Mouse (Mus musculus): Measurements from ENCODE around the gene Chaf1a. TPM values are rescaled to one million over a fixed set of nuclear protein-coding genes. Genes with fewer than 3 reads are reported as not detected.

The Chaf1a gene
- total and polyA plus RNA-seq, 2 experiments from 2014 or later, result 4.6 to 5.9 TPM

DNA sequence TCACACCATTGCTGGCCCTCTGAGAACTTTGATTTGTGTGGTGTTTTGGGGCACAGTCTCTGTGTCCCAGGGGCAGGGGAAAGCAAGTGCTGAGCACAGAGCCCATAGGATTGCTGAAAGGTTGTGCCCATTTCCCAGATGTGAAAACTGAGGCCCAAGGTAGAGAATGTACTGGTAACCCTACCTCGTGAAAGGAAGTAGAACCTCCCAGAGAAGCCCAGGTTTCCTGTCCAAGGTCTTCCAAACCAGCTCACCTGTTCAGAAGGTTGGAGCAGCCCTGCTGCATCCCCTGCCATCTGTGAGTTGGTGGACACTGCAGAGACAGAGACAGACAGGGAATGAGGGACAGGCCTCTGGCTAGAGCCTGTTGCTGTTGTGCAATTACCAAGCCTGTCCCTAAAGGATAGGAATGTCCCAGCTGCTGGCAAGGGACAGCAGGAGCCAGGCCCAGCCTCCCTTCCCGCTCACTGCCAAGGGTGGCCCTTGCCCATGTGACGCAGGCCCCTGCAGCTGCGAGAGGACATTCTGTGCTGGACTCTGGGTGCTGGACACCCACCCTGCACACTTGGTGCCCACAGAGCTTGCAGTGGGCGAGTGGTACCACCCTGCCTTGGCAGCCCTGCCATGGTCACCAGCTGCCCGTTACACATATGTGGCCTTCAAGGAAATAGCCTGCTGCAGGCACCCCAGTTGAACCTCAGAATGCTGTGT is 68.2 kb downstream of the Chaf1a start:
- 81% methylated on average over 6 of the region's 6 CpGs for WGBS
- peak; percentile 17; the same call in 1 of the 2 replicates for ATAC-seq
- H3K9ac ChIP-seq, result no peak overlapping the region
- H3K36me3 ChIP-seq (ENCODE audit: insufficient read depth), result peaks cover 10% of the 10 kb centered on the region; the same call in 1 of the 2 replicates
- H3K4me1 ChIP-seq (ENCODE audit: insufficient read depth), result no peaks in the 10 kb centered on the region
- no peak overlapping the region for H3K27ac ChIP-seq (ENCODE audit: low read depth, low read length)
- no peaks in the 10 kb centered on the region for H3K9me3 ChIP-seq (ENCODE audit: low read length)
- no peak overlapping the region for H3K4me3 ChIP-seq (ENCODE audit: low read depth, low read length)
- DNase-seq, result no peak
- H3K4me2 ChIP-seq (ENCODE audit: low read depth), result no peak overlapping the region
- H3K27me3 ChIP-seq (ENCODE audit: insufficient read depth, low read length), result no peaks in the 10 kb centered on the region
- no peak for TF ChIP-seq CTCF (IDR thresholded peaks at IDR 0.05; ENCODE audit: low read depth)

DNA sequence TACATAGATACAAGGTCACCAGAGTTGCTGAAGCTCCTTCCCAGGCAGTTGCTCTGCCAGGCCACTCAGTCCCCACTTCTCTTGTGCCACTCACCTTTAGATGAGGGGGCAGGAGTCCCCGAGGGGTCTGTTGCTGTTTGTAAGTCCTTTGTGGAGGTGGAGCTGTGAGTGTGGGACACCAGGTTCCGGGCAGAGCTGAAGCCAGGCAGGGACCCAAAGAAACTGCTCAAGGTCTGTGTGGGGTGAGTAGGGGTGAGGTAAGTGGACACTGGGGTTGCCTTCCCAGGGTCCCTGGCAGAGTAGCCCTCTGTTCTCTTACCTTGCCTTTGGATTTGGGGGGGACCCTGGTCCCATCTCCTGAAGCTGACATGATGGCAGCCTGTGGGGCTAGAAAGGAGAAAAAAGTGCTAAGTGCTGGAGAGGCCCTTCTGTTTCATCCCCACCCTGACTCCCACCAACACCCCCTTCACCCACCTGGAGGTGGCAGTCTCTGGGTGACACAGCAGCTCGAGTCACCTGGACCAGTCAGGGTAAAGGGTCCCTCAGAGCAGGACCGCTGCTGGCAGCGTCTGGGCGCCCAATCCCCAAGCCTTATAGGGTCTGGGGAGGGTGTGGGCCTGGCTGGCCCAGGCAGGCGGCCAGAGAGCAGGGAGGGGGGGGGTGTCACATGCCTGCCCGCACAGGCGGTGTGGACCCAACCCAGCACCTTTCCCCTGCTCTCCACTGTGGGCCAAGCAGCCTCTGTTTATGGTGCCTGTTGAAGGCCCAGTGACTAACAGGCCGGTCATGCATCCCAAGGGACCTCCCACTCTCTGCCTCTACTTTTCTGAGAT is 69.2 kb downstream of the Chaf1a start, which contains the start of gene Plin4:
TSS of gene Plin4 (minus strand) at position 585 of the 833 bp plus-strand sequence.
- DNase-seq, result no peak
- peaks cover 4% of the 10 kb centered on the region; the same call in 1 of the 2 replicates for H3K36me3 ChIP-seq (ENCODE audit: insufficient read depth)
- no peak within 1 kb of the TSS for H3K27ac ChIP-seq (ENCODE audit: low read depth, low read length)
- ATAC-seq, result no peak
- no peaks in the 10 kb centered on the region for H3K9me3 ChIP-seq (ENCODE audit: low read length)
- TF ChIP-seq CTCF (IDR thresholded peaks at IDR 0.05; ENCODE audit: low read depth), result no peak
- H3K4me1 ChIP-seq (ENCODE audit: insufficient read depth), result no peaks in the 10 kb centered on the region
- H3K9ac ChIP-seq, result no peak within 1 kb of the TSS
- H3K4me2 ChIP-seq (ENCODE audit: low read depth), result no peak within 1 kb of the TSS
- WGBS, result 62% methylated on average over 10 of the region's 10 CpGs
- H3K4me3 ChIP-seq (ENCODE audit: low read depth, low read length), result no peak within 1 kb of the TSS
- H3K27me3 ChIP-seq (ENCODE audit: insufficient read depth, low read length), result no peaks in the 10 kb centered on the region

DNA sequence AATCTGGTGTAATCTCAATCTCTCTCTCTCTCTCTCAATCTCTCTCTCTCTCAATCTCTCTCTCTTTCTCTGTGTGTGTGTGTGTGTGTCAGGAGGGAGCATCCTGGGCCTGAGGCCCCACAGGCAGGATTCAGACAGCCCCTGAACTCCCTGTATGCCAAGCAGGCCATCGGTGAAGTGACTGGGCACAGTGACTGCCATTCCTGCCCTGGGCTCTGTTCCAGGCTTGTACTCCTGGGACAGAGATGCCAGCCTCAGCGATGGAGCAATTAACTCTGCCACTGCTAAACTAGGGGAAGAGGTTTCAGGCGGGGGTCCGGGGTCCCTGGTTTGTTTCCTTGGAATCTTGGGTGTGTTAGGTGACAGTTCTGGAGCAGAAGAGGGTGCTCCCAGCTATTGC is 70.3 kb downstream of the Chaf1a start:
- Histone ChIP-seq H3K4me1 (ENCODE audit: insufficient read depth) (no peaks in the 10 kb centered on the region), H3K27me3 (ENCODE audit: insufficient read depth, low read length) (no peaks in the 10 kb centered on the region), H3K4me3 (ENCODE audit: low read depth, low read length) (no peak overlapping the region), H3K27ac (ENCODE audit: low read depth, low read length) (no peak overlapping the region), H3K4me2 (ENCODE audit: low read depth) (no peak overlapping the region), H3K9ac (no peak overlapping the region), H3K9me3 (ENCODE audit: low read length) (no peaks in the 10 kb centered on the region), H3K36me3 (ENCODE audit: insufficient read depth) (peaks cover 4% of the 10 kb centered on the region; the same call in 1 of the 2 replicates)
- 57% methylated on average over 4 of the region's 4 CpGs for WGBS
- TF ChIP-seq CTCF (IDR thresholded peaks at IDR 0.05; ENCODE audit: low read depth), result no peak
- no peak for ATAC-seq
- DNase-seq, result no peak

DNA sequence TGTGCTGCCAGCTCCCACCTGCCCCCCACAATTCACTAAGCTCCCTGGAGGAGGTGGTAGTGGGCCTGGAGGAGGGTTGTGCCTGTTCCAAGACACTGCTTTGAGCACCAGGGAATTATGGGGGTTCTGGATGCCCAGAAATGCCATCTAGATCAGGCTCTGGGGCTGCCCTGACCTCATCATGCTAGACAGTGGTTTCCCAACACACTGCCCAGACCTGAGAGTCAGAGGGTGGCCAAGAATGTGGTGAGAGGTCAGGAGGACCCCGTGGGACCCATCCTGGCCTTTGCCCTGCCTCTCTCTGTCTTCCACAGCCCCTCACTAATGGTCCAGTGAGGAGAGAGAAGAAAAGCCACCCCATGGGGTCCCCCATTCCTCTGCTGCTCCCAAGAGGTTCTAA is 70.8 kb downstream of the Chaf1a start:
- no peak overlapping the region for H3K9ac ChIP-seq
- TF ChIP-seq CTCF (IDR thresholded peaks at IDR 0.05; ENCODE audit: low read depth), result no peak
- 67% methylated on average over 1 of the region's 1 CpGs for WGBS
- no peak overlapping the region for H3K4me3 ChIP-seq (ENCODE audit: low read depth, low read length)
- H3K36me3 ChIP-seq (ENCODE audit: insufficient read depth), result peaks cover 4% of the 10 kb centered on the region; the same call in 1 of the 2 replicates
- no peaks in the 10 kb centered on the region for H3K4me1 ChIP-seq (ENCODE audit: insufficient read depth)
- no peaks in the 10 kb centered on the region for H3K27me3 ChIP-seq (ENCODE audit: insufficient read depth, low read length)
- H3K4me2 ChIP-seq (ENCODE audit: low read depth), result no peak overlapping the region
- DNase-seq (no peak), ATAC-seq (no peak)
- H3K27ac ChIP-seq (ENCODE audit: low read depth, low read length), result no peak overlapping the region
- H3K9me3 ChIP-seq (ENCODE audit: low read length), result no peaks in the 10 kb centered on the region

DNA sequence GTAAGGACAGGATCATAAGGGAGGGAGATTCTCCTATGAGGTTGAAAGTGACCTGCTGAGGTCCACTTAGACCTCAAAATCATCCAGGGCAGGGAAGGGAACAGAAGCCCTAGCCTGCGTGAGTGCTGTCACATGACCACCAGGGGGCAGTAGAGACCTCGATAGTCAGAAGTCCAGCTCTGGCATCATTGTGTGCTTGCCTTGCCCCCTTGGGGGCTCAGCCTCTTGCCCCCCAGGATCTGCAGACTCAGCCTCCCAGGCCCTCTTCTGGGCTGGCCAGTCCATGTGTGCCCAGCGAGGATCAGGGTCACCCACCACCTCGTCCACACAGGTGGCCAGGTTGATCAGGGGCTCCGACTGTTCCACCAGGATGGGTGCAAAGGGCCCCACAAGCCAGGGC is 71.6 kb downstream of the Chaf1a start:
- H3K4me3 ChIP-seq (ENCODE audit: low read depth, low read length), result no peak overlapping the region
- ATAC-seq (peak; percentile 51), DNase-seq (peak; percentile 80)
- H3K27ac ChIP-seq (ENCODE audit: low read depth, low read length), result no peak overlapping the region
- peak; percentile 90 for TF ChIP-seq CTCF (IDR thresholded peaks at IDR 0.05; ENCODE audit: low read depth)
- H3K9ac ChIP-seq, result no peak overlapping the region
- H3K9me3 ChIP-seq (ENCODE audit: low read length), result no peaks in the 10 kb centered on the region
- no peak overlapping the region for H3K4me2 ChIP-seq (ENCODE audit: low read depth)
- no peaks in the 10 kb centered on the region for H3K27me3 ChIP-seq (ENCODE audit: insufficient read depth, low read length)
- no peaks in the 10 kb centered on the region for H3K4me1 ChIP-seq (ENCODE audit: insufficient read depth)
- WGBS, result 47% methylated on average over 5 of the region's 5 CpGs
- H3K36me3 ChIP-seq (ENCODE audit: insufficient read depth), result peaks cover 4% of the 10 kb centered on the region; the same call in 1 of the 2 replicates

DNA sequence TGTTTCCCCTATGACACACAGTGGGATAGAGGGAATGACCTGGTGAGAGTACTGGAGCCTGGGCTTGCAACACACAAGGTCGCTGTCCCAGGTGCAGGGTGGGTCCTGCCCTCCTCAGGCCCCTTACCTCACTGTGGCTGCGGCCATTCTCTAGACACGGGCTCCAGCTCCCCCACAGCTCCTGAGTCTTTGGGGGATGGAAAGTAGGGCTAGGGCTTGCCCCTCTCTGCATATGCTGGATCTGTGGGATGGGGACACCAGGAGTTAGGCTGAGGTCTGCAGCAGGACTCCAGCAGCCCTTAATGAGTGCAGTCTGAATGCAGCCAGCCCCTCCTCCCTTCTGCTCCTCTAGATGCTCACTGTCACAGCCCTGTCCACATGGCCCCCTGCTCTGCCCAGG is 72.5 kb downstream of the Chaf1a start:
- no peak overlapping the region for H3K9ac ChIP-seq
- H3K27ac ChIP-seq (ENCODE audit: low read depth, low read length), result no peak overlapping the region
- WGBS, result 72% methylated on average over 3 of the region's 3 CpGs
- no peak overlapping the region for H3K4me3 ChIP-seq (ENCODE audit: low read depth, low read length)
- no peak for TF ChIP-seq CTCF (IDR thresholded peaks at IDR 0.05; ENCODE audit: low read depth)
- H3K4me1 ChIP-seq (ENCODE audit: insufficient read depth), result no peaks in the 10 kb centered on the region
- peaks cover 4% of the 10 kb centered on the region; the same call in 1 of the 2 replicates for H3K36me3 ChIP-seq (ENCODE audit: insufficient read depth)
- no peaks in the 10 kb centered on the region for H3K9me3 ChIP-seq (ENCODE audit: low read length)
- H3K4me2 ChIP-seq (ENCODE audit: low read depth), result no peak overlapping the region
- H3K27me3 ChIP-seq (ENCODE audit: insufficient read depth, low read length), result no peaks in the 10 kb centered on the region
- no peak for DNase-seq
- no peak for ATAC-seq

DNA sequence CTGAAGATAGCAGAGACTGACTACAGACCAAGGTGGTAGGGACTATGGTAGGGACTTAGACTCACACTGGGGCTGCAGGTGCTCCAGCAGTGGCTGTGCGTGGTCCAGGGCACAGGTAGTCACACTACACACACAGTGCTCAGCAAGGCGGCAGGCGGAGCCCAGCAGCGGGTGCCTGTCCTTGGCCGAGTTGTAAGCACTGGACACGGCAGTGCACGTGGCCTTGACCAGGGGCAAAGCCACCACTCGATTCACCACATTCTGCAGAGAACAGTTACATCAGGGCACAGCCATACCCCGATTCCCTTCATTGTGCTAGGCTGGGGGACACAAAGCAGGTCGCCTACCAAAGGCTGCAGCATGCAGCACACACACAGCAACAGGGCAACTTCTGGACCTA is 76.0 kb downstream of the Chaf1a start:
- Histone ChIP-seq H3K4me2 (ENCODE audit: low read depth) (no peak overlapping the region), H3K4me1 (ENCODE audit: insufficient read depth) (no peaks in the 10 kb centered on the region), H3K9me3 (ENCODE audit: low read length) (no peaks in the 10 kb centered on the region), H3K27me3 (ENCODE audit: insufficient read depth, low read length) (peaks cover 24% of the 10 kb centered on the region), H3K27ac (ENCODE audit: low read depth, low read length) (no peak overlapping the region), H3K36me3 (ENCODE audit: insufficient read depth) (no peaks in the 10 kb centered on the region), H3K9ac (no peak overlapping the region), H3K4me3 (ENCODE audit: low read depth, low read length) (no peak overlapping the region)
- no peak for DNase-seq
- ATAC-seq, result no peak
- WGBS, result 78% methylated on average over 10 of the region's 10 CpGs
- no peak for TF ChIP-seq CTCF (IDR thresholded peaks at IDR 0.05; ENCODE audit: low read depth)
